Mouse (Mus musculus): ENCODE data around the gene Srrd.

Gene Srrd

GRCm38 (mm10) chr5:112313222-112313885, 29.5 kb downstream of the Srrd start:
- DNase-seq = no peak

GRCm38 (mm10) chr5:112305842-112306241, 37.0 kb downstream of the Srrd start:
- peak; percentile 34 for DNase-seq

- no peak for DNase-seq
Observed at GRCm38 (mm10) chr5:112302310-112302709, 40.5 kb downstream of the Srrd start.

GRCm38 (mm10) chr5:112301694-112302093, 41.1 kb downstream of the Srrd start:
- no peak for DNase-seq

GRCm38 (mm10) chr5:112300721-112301308, 42.0 kb downstream of the Srrd start:
- no peak for DNase-seq

- no peak for DNase-seq
Observed at GRCm38 (mm10) chr5:112300112-112300511, 42.7 kb downstream of the Srrd start.

GRCm38 (mm10) chr5:112299399-112299798, 43.4 kb downstream of the Srrd start:
- no peak for DNase-seq

GRCm38 (mm10) chr5:112298226-112298988, 44.4 kb downstream of the Srrd start:
- peak; percentile 27 for DNase-seq

- no peak for DNase-seq
Observed at GRCm38 (mm10) chr5:112297257-112297656, 45.6 kb downstream of the Srrd start.

- peak; percentile 26 for DNase-seq
Observed at GRCm38 (mm10) chr5:112296404-112297181, 46.2 kb downstream of the Srrd start.

- no peak for DNase-seq
Observed at GRCm38 (mm10) chr5:112295564-112295963, 47.3 kb downstream of the Srrd start.

- DNase-seq = no peak
Observed at GRCm38 (mm10) chr5:112295162-112295561, 47.7 kb downstream of the Srrd start.

GRCm38 (mm10) chr5:112294696-112295095, 48.1 kb downstream of the Srrd start:
- DNase-seq = no peak

GRCm38 (mm10) chr5:112293800-112294199, 49.0 kb downstream of the Srrd start:
- no peak for DNase-seq

- no peak for DNase-seq
Observed at GRCm38 (mm10) chr5:112292343-112292980, 50.4 kb downstream of the Srrd start.

- no peak for DNase-seq
Observed at GRCm38 (mm10) chr5:112291866-112292265, 51.0 kb downstream of the Srrd start.

- DNase-seq = no peak
Observed at GRCm38 (mm10) chr5:112290536-112290880, 52.3 kb downstream of the Srrd start.

- peak; percentile 72 for DNase-seq
Observed at GRCm38 (mm10) chr5:112289819-112290535, 52.9 kb downstream of the Srrd start.

- DNase-seq = no peak
Observed at GRCm38 (mm10) chr5:112289236-112289635, 53.6 kb downstream of the Srrd start.

- no peak for DNase-seq
Observed at GRCm38 (mm10) chr5:112288193-112289141, 54.4 kb downstream of the Srrd start.

- no peak for DNase-seq
Observed at GRCm38 (mm10) chr5:112287652-112288051, 55.2 kb downstream of the Srrd start.

Measured in cerebellum, adult 9-11 months (tissue).